Mouse (Mus musculus): Measurements from ENCODE around the gene Acot8.
A peak's percentile ranks its signal among the peaks of the same experiment; 100 is the strongest.

The Acot8 gene

DNA sequence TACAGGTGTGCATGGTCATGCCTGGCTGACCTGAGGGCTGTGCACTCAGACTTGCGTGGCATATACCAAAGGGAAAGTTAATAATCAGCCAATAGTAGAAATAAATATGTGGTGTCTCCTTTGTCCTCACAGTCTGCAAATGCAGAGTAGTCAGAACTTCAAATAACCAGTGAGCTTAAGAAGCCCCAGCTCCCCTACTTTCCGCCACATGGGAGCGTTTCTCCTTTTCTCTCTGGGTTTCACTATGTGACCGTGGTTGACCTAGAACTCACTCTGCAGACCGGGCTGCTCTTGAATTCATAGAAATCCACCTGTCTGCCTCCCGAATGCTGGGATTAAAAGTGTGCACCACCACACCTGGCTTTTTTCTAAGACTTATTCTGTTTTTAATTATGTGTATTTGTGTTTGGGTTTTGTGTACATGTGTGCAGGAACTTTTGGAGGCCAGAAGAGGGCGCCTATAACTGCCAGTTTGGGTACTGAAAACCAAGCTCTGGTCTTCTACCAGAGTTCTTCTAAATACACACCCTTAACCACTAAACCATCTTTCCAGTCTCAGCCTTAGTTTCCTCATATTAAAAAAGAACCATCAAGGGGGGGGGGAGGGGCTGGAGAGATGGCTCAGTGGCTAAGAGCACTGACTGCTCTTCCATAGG, 20.6 kb downstream of the Acot8 start:
- DNase-seq (ENCODE audit: low spot score) = no peak

DNA sequence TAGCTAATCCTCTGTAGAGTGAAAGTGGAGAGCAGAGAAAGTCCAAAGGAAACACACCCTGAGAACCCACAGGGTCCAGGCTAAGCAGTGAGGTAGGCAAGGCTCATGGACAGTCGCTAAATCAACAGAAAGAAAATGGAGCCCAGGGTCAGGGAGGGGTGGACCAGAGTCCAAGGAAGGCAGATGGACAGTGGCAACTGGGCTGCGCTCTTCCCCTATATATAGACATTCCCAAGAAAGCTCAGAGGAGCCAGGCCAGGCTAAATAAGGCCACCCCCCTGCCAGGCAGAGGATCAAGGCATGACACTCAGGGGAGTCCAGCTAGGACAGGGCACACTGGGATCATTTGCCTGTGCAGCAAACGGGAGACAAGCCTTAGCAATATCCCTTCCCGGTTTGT, 22.8 kb downstream of the Acot8 start:
- no peak for DNase-seq (ENCODE audit: low spot score)

DNA sequence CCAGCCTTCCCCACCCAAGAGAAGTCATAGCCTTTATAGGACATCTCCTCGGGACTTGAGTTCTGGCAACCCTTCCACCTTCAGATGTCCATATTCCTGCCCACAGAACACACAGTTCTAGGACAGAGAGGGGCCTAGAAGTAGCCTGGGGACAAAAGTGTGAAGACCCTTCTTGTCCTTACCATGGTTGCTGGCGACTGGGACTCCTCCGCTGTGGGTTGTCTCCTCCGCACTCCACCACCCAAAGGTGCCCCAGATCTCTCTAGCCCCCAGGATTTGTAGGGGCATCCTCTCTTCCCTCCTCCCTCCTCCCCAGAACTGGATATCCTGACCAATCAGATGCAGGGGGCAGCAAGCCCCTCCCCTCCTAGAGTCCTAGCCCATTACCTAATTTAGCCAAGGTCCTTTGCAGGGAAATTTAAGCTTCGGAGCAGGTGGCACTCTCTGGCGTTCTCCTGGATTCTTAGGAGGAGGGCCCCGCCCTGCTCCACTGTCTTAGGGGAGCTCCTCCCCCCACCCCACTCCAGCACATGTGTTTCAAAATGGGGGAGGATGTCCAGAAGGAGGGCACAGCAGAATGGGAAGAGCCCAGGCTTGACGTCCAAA, 25.1 kb downstream of the Acot8 start, which contains the start of gene Tnnc2:
Gene Tnnc2, minus strand, starts transcription at position 487 of the 606 bp plus-strand sequence.
- DNase-seq (ENCODE audit: low spot score) = no peak

DNA sequence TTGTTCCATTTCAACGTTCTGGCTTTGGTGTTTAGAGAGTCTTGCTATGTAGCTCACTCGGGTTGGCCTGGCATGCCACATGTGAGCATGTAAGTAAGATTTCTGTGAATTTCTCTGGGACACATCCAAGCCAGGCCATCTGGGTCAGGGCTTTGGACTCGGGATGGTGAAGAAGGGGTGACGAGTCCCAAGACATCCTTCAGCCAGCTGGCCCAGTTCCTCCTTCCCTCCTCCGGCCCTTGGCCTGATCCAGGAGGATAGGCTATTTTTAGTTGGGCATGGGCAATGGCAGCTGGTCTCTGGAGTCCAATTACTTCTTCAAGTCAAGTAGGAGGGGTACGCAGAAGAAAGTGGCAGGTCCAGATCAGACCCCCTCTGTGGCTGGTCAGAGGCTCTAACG, 25.9 kb downstream of the Acot8 start:
- no peak for DNase-seq (ENCODE audit: low spot score)

DNA sequence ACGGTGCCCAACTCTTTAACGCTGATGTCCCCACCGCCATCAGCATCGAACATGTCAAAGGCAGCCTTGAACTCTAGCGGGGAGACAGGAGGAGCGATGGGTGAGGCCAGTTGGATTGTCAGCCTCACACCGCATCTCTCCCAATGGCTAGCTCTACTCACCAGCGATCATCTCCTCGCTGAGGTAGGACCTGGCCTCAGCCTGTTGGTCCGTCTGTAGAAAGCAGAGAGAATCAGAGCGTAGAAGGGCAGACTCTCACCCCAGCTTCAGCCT, 26.7 kb downstream of the Acot8 start:
- no peak for DNase-seq (ENCODE audit: low spot score)

DNA sequence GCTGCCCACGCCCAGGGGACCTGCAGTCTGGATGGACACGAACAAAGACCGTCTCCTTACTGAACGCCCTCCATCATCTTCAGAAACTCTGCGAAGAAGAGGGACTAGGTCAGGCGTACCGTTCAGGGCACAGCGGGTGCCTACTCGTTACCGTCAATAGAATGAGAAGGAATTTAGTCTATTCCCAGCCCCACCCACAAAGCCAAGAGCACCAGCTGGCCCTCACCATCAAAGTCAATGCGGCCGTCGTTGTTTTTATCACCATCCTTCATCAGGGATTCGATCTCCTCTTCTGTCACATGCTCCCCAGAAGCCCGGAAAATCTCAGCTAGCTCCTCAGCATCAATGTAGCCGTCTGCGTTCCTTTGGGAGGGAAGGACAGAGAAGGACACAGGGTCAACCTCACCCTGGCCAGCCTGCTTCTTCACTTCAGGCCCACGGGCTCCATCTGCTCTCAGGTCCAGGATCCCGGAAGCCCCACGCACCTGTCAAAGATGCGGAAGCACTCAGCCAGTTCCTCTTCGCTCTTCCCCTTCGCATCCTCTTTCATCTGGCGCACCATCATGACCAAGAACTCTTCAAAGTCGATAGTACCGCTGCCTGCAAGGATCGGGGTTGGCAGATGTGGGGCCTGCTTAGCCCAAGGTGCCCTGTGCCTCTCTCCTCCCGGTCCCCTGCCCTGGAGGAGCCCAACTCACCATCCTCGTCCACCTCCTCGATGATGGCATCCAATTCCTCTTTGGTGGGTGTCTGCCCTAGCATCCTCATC, 27.3 kb downstream of the Acot8 start:
- DNase-seq (ENCODE audit: low spot score) = no peak

DNA sequence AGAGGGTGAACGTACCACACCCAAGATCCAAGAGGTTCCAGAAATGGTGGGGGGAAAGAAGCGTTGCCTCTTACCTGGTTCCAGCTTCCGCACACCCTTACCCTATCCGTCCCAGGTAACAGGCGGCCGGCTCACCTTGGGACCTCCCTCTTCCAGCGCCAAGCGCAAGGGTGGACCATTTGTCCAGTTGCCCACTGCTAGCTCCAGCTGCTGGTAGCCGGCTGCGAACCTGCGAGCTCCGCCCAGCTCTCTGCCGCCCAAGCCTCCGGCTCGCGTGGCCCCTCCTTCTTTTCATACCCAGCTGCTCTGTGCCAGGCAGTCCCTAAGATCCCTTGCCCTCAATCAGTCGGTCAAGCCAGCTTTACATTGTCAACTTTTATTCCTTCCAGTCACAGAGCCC, 27.9 kb downstream of the Acot8 start:
- no peak for DNase-seq (ENCODE audit: low spot score)

DNA sequence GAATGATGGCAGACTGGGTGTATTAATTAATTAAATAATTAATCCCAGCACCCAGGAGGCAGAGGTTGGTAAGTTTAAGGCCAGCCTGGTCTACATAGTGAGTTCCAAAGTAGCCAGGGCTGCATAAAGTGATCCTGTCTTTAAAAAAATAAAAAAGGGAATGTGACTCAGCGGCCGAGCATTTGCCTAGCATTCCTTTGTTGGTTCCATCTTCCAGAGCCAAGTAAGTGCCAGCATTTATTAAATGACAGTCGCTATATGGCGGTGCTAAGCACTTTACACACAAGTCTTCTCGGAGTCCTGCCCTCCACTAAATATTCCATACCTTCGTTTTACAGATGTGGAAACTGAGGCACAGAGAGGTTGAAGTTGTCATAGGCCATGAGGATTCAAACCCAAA, 28.6 kb downstream of the Acot8 start:
- no peak for DNase-seq (ENCODE audit: low spot score)

DNA sequence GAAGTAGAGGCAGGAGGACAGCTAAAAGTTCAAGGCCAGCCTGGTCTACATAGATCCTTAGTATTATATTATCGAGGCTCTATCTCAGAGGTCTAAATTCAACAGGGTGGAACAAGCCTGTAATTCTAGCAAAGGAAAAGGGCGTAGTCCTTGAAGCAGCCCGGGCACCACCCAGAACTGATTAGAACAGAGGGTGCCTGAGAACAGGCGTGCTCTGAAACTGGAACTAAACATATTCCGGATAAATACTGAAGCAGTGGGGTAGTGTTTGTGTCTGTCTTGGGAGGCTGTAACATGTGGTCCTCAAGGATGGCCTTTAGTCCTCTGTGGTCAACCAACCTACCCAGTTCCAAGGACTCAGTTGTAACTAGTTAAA, 30.7 kb downstream of the Acot8 start:
- DNase-seq (ENCODE audit: low spot score) = no peak

DNA sequence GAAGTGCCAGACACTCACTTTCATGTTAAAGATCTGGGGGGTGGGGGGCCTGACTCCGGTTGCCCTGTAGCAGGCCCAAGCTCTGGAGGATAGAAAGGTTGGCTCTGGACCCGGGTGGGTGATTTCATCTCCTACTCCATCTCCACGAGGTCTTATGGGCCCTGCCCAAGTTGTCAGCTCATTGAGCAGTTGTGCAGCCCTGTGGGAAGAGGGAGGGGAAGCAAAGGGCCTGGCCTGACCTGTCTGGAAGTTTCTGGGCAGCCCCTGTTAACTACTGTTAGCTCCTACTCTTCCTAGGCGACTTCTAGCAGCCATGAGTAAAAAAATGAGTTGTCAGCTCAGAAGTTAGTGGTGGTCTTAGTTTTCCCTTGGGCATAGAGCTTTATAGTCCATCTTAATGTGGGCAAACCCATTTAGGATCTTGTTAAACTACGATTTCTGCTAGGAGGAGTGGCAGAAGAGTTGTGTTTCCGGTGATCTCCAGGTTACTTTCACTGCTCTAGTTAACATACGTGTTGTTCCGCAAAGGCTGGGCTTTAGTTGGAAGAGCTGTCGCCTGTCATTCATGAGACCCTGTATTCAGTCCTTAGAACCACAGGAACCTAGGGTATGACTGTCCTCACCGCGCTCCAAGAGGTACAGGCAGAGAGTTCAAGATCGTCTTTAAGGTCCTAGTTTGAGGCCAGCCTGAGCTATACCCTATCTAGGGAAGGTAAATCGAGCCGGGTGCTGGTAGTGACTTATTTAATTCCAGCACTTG, 31.3 kb downstream of the Acot8 start:
- no peak for DNase-seq (ENCODE audit: low spot score)

DNA sequence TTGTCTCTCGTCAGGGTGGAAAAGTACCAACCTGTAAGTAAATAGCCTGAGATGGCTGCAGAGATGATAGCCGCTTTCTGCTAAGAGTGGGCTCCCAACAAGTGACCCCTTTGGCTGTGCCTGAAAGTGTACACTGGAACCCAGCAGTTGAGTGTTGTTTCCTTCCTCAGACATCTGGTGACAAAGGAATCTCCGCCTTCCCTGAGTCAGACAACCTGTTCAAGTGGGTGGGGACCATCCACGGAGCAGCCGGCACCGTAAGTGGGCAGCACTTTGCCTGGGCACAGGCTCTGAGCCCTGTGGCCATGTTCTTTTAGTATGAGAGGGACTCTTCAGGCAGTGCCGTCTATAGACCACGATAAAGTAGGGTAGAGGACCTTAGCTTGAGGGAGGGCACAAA, 33.6 kb downstream of the Acot8 start:
- no peak for DNase-seq (ENCODE audit: low spot score)

DNA sequence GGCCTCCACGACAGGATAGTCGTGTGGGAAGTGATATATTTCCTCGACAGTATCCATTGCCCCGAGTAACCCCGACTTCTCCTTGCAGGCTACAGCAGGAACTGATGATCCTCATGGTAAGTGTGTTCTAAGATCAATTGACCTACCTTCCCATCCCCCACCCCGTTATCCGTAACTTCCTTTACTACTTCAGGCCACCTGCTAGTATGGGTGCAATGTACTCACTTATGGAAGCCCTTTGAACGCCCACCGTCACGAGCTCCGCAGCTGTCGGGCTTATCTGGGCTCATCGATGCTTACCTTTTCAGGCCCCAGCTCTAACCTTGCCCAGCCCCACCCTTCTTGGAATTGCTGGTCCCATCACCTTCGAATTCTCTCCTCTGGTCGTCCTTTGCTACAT, 34.4 kb downstream of the Acot8 start:
- no peak for DNase-seq (ENCODE audit: low spot score)

DNA sequence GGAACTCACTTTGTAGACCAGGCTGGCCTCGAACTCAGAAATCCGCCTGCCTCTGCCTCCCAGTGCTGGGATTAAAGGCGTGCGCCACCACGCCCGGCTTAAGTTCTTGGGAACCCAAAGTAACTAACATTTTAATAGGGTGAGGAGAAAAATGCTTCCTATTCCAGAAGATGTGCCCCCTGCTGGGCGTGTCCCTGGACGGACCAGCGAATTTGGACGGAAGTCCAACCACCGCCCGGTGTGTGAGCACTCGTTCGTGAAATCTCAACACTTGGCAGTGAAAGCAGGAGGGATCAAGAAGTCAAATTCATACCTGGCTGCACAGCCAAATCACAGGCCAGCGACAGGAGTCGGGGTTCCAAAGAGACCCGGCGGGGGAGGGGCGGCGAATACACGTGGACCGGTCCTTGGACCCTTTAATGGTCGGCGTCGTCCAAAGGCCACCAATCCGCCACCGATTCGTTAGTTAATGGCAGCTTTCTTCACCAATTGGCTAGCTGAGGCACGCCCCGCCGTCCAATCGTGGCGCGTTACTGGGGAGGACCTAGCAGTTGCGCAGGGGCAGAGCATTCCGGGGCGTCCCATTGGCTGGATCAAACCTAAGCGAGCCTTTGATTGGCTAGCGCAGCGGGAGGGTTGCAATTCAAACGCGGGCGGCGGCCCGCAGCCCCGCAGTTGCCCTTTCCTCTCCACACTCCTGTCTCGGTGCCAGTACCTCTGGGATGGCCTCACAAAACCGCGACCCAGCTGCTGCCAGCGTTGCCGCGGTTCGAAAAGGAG, 35.2 kb downstream of the Acot8 start, which contains the start of gene Ube2c:
Gene Ube2c, plus strand, starts transcription at position 641 of the 780 bp plus-strand sequence.
- peak; percentile 98 for DNase-seq (ENCODE audit: low spot score)

DNA sequence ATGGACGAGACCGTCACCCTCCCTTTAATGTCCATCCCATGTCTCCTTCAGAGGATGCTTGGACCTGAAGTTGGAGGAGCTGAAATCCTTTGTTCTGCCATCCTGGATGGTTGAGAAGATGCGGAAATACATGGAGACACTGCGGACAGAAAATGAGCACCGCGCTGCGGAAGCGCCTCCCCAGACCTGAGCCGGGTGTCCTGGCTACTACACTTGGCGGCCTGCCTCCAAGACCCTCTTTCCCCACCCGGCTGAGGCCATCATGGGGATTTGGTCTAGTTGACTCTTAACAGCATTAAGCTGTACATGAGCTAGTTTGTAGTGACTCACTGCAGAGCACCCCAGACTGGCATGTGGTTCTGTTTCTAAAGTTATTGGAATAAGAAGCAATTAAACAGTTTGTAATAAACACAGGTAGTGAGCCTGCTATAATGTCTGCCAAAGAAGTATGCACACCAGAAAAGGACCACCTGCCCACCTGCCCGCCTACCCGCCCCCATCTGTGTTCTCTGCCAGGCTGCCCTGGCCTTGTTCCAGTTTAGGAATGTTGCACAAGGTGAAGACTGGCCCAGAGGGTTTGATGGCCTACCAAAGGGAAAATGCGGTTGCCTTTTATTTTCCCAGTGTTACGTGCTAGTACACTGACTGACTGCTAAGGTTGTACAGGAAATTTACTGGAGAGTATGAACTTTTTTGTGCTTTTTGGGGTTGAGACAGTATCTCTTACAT, 36.7 kb downstream of the Acot8 start:
- DNase-seq (ENCODE audit: low spot score) = no peak

DNA sequence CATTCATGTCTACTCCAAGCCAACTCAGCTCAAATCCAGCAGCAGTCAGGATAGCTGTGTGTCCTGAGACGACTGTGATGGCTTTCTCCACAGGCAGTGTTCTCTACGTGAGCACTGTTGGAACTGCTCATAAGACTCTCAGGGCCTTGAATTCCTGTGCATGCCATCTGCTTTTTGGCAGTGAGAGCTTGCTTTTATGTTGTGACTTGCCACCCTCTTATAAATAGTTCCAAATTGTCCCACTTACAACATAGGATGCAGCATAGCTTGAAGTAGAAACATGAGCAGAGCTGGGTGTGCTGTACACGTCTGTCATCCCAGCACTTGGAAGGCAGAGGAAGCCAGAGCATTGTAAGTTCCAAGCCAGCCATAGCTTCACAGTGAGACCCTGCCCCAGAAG, 38.8 kb downstream of the Acot8 start:
- DNase-seq (ENCODE audit: low spot score) = no peak

DNA sequence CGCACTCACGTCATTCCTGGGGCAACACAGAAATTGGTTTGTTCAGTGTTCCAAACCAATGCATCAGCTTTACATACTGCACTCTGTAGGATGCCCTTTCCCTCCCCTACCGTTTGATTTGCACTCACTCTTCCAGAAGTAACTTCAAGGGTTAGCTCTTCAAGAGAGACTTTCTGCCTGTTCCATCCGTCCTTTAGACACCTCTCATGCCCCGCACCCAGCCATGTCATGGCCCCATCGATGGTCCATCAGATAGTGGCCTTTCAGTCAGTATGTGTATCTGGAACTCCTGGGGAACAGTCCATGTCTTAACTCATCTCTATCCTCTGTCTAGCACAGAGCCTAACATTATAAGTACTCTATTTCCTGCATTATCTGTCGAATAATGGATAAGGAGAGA, 42.1 kb downstream of the Acot8 start:
- DNase-seq (ENCODE audit: low spot score) = no peak

DNA sequence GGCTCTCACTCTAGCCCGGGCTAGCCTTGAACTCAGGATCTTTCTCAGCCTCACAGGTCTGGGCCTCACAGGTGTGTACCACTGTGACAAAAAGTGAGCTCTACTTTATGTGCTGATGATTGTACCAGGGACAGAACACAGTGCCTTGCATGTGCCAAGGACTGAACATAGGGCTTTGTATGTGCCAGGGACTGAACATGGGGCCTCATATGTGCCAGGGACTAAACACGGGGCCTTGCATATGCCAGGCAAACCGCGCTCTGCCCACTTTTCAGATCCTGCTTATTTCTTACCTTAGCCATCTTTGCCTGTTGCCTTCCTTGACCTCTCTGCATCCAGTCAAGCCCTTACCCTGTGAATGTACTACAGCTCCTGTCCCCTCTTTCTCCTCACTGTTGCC, 42.7 kb downstream of the Acot8 start:
- DNase-seq (ENCODE audit: low spot score) = no peak

DNA sequence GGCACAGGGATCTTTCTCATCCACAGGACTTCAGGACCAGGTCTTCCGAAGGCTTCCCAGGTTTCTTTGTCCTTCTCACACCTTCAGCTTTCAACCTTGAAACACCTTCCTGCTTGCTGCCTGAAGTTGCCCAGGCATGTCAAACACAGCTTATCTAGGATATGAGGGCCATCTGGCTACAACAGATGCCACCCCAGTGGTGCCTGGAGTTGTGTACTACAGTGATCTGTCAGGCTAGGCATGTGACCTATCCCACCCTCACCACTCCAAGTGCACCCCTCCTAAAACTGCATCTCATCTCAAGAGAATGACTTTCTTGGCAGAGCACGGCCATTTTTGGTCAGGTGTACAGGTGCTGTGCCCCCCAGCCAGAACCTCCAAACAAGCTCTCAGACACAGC, 43.2 kb downstream of the Acot8 start:
- DNase-seq (ENCODE audit: low spot score) = no peak

DNA sequence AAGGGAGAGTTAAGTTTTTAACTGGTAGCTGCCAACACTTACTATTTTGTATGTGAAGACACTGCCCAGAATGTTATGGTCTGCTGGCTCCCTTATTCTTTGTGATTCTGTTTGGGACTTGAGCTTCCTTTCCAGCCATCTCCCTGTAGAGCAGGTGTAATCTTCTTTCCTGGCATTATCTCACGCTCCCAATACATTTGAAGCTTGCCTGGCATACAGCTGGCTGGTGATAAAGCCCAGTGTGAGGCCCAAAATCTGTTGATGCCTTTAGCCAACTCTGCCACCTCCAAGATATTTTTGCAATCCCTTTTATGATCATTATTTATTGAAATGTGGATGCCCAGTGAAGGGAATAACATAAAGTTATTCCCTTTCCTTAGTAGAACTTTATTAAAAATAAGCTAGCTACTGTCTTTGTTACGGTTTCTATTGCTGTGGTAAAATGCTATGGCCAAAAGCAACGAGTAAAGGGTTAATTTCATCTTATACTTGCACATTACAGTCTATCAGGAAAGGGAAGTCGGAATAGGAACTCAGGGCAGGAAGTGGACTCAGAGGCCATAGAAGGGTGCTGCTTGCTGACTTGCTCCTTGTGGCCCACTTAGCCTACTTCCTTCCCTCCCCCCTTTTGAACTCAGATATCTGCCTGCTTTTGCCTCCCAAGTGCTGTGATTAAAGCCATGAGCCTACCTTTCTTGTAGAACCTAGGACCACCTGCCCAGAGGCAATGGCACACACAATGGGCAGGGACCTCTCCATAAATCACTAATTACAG, 44.4 kb downstream of the Acot8 start:
- DNase-seq (ENCODE audit: low spot score) = no peak

DNA sequence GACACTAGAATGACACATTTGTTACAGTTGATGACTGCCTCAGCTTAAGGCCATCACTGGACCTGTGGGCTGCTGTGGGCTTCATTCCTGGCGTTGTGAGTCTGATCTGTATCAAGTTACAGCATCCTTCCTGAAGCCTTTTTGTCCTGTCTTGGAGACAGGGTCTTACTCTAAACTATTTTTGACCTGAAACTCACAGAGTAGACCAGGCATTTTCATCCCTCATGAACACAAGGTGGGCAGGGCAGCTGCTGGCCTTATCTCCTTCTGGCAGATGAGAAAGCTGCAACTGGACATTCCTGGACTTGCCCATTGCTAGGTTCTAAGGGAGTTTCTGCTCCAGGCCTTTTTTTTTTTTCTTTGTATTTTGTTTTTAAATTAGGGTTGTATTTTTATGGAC, 46.0 kb downstream of the Acot8 start:
- DNase-seq (ENCODE audit: low spot score) = no peak

DNA sequence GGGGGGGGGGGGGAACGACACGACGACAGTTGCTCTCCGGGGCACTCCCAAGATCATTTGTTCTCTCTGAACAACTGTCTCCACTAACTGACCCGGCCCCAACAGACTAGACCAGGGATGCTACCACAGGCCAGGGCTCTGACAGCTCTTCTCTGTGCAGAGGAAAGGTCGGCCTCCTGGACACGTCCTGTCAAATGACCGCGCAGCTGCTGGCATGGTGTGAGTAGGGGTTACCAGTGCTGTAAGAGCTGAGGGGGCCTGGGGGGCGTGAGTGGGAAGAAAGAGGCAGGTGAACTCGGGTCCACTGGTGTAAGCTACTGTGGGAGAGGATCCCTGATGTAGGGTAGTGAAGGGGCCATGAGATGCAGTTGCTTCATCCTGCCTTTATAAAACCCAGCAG, 46.8 kb downstream of the Acot8 start:
- no peak for DNase-seq (ENCODE audit: low spot score)
